Mouse (Mus musculus): ENCODE measurements around the gene Tbccd1. TPM values are rescaled to one million over a fixed set of nuclear protein-coding genes. Genes with fewer than 3 reads are reported as not detected.

Tbccd1 gene
- polyA plus RNA-seq, 1 experiment from 2014 or later: 28.0 TPM

Other genes with a start within 250 kb of the Tbccd1 start
- gene Dgkg, start 200.4 kb downstream of the Tbccd1 start, polyA plus RNA-seq (2014; fragmentation: Nextera tagmentation; extraction: Ambion mirVana): 0.51 and 1.4 TPM in 2 replicates
- not detected in 2 replicates for gene Crygs, start 46.1 kb downstream of the Tbccd1 start, polyA plus RNA-seq (2014; fragmentation: Nextera tagmentation; extraction: Ambion mirVana)
- gene Dnajb11, start 176 bp upstream of the Tbccd1 start, polyA plus RNA-seq (2014; fragmentation: Nextera tagmentation; extraction: Ambion mirVana): 100 and 108 TPM in 2 replicates
- gene Ahsg, start 33.6 kb upstream of the Tbccd1 start, polyA plus RNA-seq (2014; fragmentation: Nextera tagmentation; extraction: Ambion mirVana): 0.16 TPM in 1 of 2 replicates, not detected in the other
- gene Fetub, start 60.7 kb upstream of the Tbccd1 start, polyA plus RNA-seq (2014; fragmentation: Nextera tagmentation; extraction: Ambion mirVana): 0.89 and 1.8 TPM in 2 replicates
- not detected in 2 replicates for gene Hrg, start 93.4 kb upstream of the Tbccd1 start, polyA plus RNA-seq (2014; fragmentation: Nextera tagmentation; extraction: Ambion mirVana)
- gene Kng2, start 171.8 kb upstream of the Tbccd1 start, polyA plus RNA-seq (2014; fragmentation: Nextera tagmentation; extraction: Ambion mirVana): 0.50 TPM in 1 of 2 replicates, not detected in the other
- gene Kng1, start 200.2 kb upstream of the Tbccd1 start, polyA plus RNA-seq (2014; fragmentation: Nextera tagmentation; extraction: Ambion mirVana): 0.17 TPM in 1 of 2 replicates, not detected in the other
- gene Eif4a2, start 249.8 kb upstream of the Tbccd1 start, polyA plus RNA-seq (2014; fragmentation: Nextera tagmentation; extraction: Ambion mirVana): 249 and 268 TPM in 2 replicates

Data from embryonic facial prominence, embryonic 14.5 days (tissue).